ENCODE assay signal across 21 mouse cellular contexts in the genomic region with DNA sequence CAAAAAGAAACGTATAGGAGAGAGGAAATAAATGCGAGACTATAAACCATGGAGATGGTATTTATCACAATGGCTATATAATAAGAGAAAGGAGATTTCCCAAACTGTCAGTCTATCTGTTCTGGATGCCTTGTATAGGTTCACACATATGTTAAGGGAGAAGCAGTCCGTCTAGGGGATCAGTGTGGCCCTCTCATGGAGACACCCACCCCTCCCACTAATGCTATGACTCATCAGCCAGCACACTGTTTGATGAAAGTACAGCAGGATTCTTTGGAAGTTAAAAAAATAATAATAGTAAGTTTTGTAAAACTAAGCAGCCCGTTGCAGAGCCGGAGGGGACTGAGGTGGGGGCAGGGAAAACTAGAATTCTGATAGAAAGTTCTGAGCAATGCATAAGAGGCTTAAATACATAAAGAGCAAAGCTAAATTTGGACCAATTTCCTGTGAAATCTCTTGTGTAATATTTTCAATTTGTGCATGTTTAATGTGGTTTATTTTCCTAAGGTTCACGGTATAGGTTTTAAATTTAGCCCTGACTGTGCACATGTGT.
DNase-seq lines count a peak whose midpoint lies in the region; ATAC-seq and TF ChIP-seq lines count a peak whose summit lies in the region.
"Had no signal": no experiment of that assay in that cellular context is flagged by ENCODE, and none has a peak within 500 bp of the region (broad histone marks: within the 10 kb centered on the region; RNA-seq: fewer than 3 reads in every experiment).

No protein-coding gene starts in this region.

- no peak overlapping the region for H3K4me2 ChIP-seq in forebrain, embryonic 15.5 days (replicated peaks)
- H3K4me2 ChIP-seq in liver, embryonic 11.5 days: no peak overlapping the region
- no peak overlapping the region for H3K4me2 ChIP-seq in liver, embryonic 12.5 days
- H3K4me2 ChIP-seq in limb, embryonic 13.5 days (replicated peaks): no peak overlapping the region
- H3K4me2 ChIP-seq in stomach, postnatal 0 days (replicated peaks; ENCODE audit: low read depth): no peak overlapping the region
- H3K4me2 ChIP-seq: embryonic facial prominence, embryonic 15.5 days; forebrain, embryonic 12.5 days; heart, embryonic 11.5 days; hindbrain, embryonic 14.5 days had no signal

- no peak overlapping the region for H3K9ac ChIP-seq in forebrain, embryonic 15.5 days (replicated peaks)
- H3K9ac ChIP-seq in liver, embryonic 11.5 days (ENCODE audit: low read depth, low read length): no peak overlapping the region
- H3K9ac ChIP-seq in liver, embryonic 12.5 days: no peak overlapping the region
- H3K9ac ChIP-seq in limb, embryonic 13.5 days: no peak overlapping the region
- no peak overlapping the region for H3K9ac ChIP-seq in stomach, postnatal 0 days (ENCODE audit: low read length)
- H3K9ac ChIP-seq: embryonic facial prominence, embryonic 15.5 days; forebrain, embryonic 12.5 days; hindbrain, embryonic 14.5 days had no signal

- H3K9me3 ChIP-seq in forebrain, embryonic 15.5 days: no peaks in the 10 kb centered on the region
- H3K9me3 ChIP-seq in forebrain, embryonic 10.5 days: no peaks in the 10 kb centered on the region
- H3K9me3 ChIP-seq in liver, embryonic 11.5 days (ENCODE audit: control insufficient read depth, low read length): no peaks in the 10 kb centered on the region
- no peaks in the 10 kb centered on the region for H3K9me3 ChIP-seq in liver, embryonic 12.5 days (replicated peaks)
- H3K9me3 ChIP-seq in limb, embryonic 13.5 days: no peaks in the 10 kb centered on the region
- H3K9me3 ChIP-seq in stomach, postnatal 0 days (ENCODE audit: control insufficient read depth, low read length): no peaks in the 10 kb centered on the region
- H3K9me3 ChIP-seq: embryonic facial prominence, embryonic 15.5 days; forebrain, embryonic 12.5 days had no signal

- no peak overlapping the region for H3K4me3 ChIP-seq in forebrain, embryonic 15.5 days
- H3K4me3 ChIP-seq in forebrain, embryonic 10.5 days: no peak overlapping the region
- H3K4me3 ChIP-seq in liver, embryonic 11.5 days (ENCODE audit: low read depth, low read length): no peak overlapping the region
- no peak overlapping the region for H3K4me3 ChIP-seq in liver, embryonic 12.5 days
- H3K4me3 ChIP-seq in limb, embryonic 13.5 days: no peak overlapping the region
- H3K4me3 ChIP-seq in stomach, postnatal 0 days (ENCODE audit: low read depth, low read length): no peak overlapping the region
- H3K4me3 ChIP-seq: embryonic facial prominence, embryonic 15.5 days; forebrain, embryonic 12.5 days had no signal

- peaks cover 14% of the 10 kb centered on the region for H3K4me1 ChIP-seq in forebrain, embryonic 15.5 days
- H3K4me1 ChIP-seq in forebrain, embryonic 10.5 days: peaks cover 30% of the 10 kb centered on the region
- no peaks in the 10 kb centered on the region for H3K4me1 ChIP-seq in liver, embryonic 11.5 days (replicated peaks; ENCODE audit: control insufficient read depth, insufficient read depth, low read length)
- H3K4me1 ChIP-seq in liver, embryonic 12.5 days: no peaks in the 10 kb centered on the region
- H3K4me1 ChIP-seq in limb, embryonic 13.5 days: peaks cover 59% of the 10 kb centered on the region
- no peaks in the 10 kb centered on the region for H3K4me1 ChIP-seq in stomach, postnatal 0 days (replicated peaks; ENCODE audit: control insufficient read depth, insufficient read depth)

- 0 out of 2 replicates have a peak, but pooled peaks have one; percentile 55 for ATAC-seq in forebrain, embryonic 15.5 days (replicated peaks)
- ATAC-seq in liver, embryonic 11.5 days (replicated peaks; ENCODE audit: low FRiP score): no peak
- no peak for ATAC-seq in liver, embryonic 12.5 days
- ATAC-seq in limb, embryonic 13.5 days (ENCODE audit: low FRiP score, low read depth): peak; percentile 82
- ATAC-seq in stomach, postnatal 0 days (ENCODE audit: low FRiP score, low TSS enrichment): no peak
- ATAC-seq: hindbrain, postnatal 0 days; inflammation-experienced regulatory T-cells, adult 6 months; Patski had no signal

- TF ChIP-seq CTCF in stomach, postnatal 0 days (IDR thresholded peaks at IDR 0.05; ENCODE audit: low read depth): no peak

- 70% methylated on average over 6 of the region's 6 CpGs for WGBS in forebrain, embryonic 15.5 days
- WGBS in forebrain, embryonic 10.5 days: 87% methylated on average over 6 of the region's 6 CpGs
- WGBS in liver, embryonic 11.5 days: 71% methylated on average over 6 of the region's 6 CpGs
- 65% methylated on average over 6 of the region's 6 CpGs for WGBS in liver, embryonic 12.5 days (ENCODE audit: insufficient replicate concordance)
- 50% methylated on average over 6 of the region's 6 CpGs for WGBS in limb, embryonic 13.5 days
- 47% methylated on average over 6 of the region's 6 CpGs for WGBS in stomach, postnatal 0 days

- DNase-seq in forebrain, embryonic 10.5 days (ENCODE audit: extremely low spot score, low spot score): no peak
- peak; percentile 10 for DNase-seq in liver, embryonic 11.5 days (ENCODE audit: low spot score)
- no peak for DNase-seq in cerebellum, adult 9-10 months
- no peak for DNase-seq in stomach, postnatal 0 days (ENCODE audit: low spot score)
- DNase-seq: adrenal gland, postnatal 10 days; adrenal gland, postnatal 36 days; B cell, adult 2 months; gastrocnemius, postnatal 10 days; gastrocnemius, postnatal 36 days had no signal

- H3K36me3 ChIP-seq in forebrain, embryonic 15.5 days: no peaks in the 10 kb centered on the region
- H3K36me3 ChIP-seq in forebrain, embryonic 10.5 days (replicated peaks): no peaks in the 10 kb centered on the region
- no peaks in the 10 kb centered on the region for H3K36me3 ChIP-seq in liver, embryonic 11.5 days (ENCODE audit: control insufficient read depth, insufficient read depth, low read length)
- no peaks in the 10 kb centered on the region for H3K36me3 ChIP-seq in liver, embryonic 12.5 days
- H3K36me3 ChIP-seq in limb, embryonic 13.5 days: no peaks in the 10 kb centered on the region
- no peaks in the 10 kb centered on the region for H3K36me3 ChIP-seq in stomach, postnatal 0 days (ENCODE audit: control insufficient read depth, insufficient read depth, low read length)
- H3K36me3 ChIP-seq: embryonic facial prominence, embryonic 15.5 days; forebrain, embryonic 12.5 days; G1E had no signal

- TF ChIP-seq EP300 in stomach, postnatal 0 days (optimal IDR thresholded peaks at IDR 0.05): no peak

- H3K27me3 ChIP-seq in forebrain, embryonic 15.5 days: no peaks in the 10 kb centered on the region
- no peaks in the 10 kb centered on the region for H3K27me3 ChIP-seq in forebrain, embryonic 10.5 days (ENCODE audit: poor library complexity, severe bottlenecking)
- no peaks in the 10 kb centered on the region for H3K27me3 ChIP-seq in liver, embryonic 11.5 days (replicated peaks; ENCODE audit: control insufficient read depth, insufficient read depth, low read length)
- no peaks in the 10 kb centered on the region for H3K27me3 ChIP-seq in liver, embryonic 12.5 days (replicated peaks)
- no peaks in the 10 kb centered on the region for H3K27me3 ChIP-seq in limb, embryonic 13.5 days
- no peaks in the 10 kb centered on the region for H3K27me3 ChIP-seq in stomach, postnatal 0 days (ENCODE audit: control insufficient read depth, insufficient read depth, low read length)
- H3K27me3 ChIP-seq: CH12.LX; embryonic facial prominence, embryonic 15.5 days; forebrain, embryonic 12.5 days; Patski had no signal

- H3K27ac ChIP-seq in forebrain, embryonic 15.5 days (replicated peaks): peak overlapping the region; percentile 51; the same call in 1 of the 2 replicates
- H3K27ac ChIP-seq in forebrain, embryonic 10.5 days: no peak overlapping the region
- no peak overlapping the region for H3K27ac ChIP-seq in liver, embryonic 11.5 days (ENCODE audit: low read depth, low read length)
- no peak overlapping the region for H3K27ac ChIP-seq in liver, embryonic 12.5 days
- H3K27ac ChIP-seq in limb, embryonic 13.5 days: peak overlapping the region; percentile 84
- H3K27ac ChIP-seq in stomach, postnatal 0 days (replicated peaks): no peak overlapping the region
- H3K27ac ChIP-seq: forebrain, embryonic 12.5 days; hindbrain, embryonic 14.5 days; hindbrain, postnatal 0 days had no signal

Comparison
In these comparisons a context has a peak if more than half of its experiments do, and no peak if none do; other contexts are left out.
1. H3K27ac ChIP-seq: peak in forebrain, embryonic 15.5 days (single experiment) and limb, embryonic 13.5 days (single experiment); none in forebrain, embryonic 10.5 days (single experiment), liver, embryonic 11.5 days (single experiment), liver, embryonic 12.5 days (single experiment) and stomach, postnatal 0 days (single experiment).
2. ATAC-seq: peak in forebrain, embryonic 15.5 days (single experiment) and limb, embryonic 13.5 days (single experiment); none in liver, embryonic 11.5 days (single experiment), liver, embryonic 12.5 days (single experiment) and stomach, postnatal 0 days (single experiment).